Mouse (Mus musculus): ENCODE results near the gene Coro1c. TPM values are rescaled to one million over a fixed set of nuclear protein-coding genes. Genes with fewer than 3 reads are reported as not detected.

The Coro1c gene
- polyA plus RNA-seq, 1 experiment from 2014 or later = 129 TPM

DNA sequence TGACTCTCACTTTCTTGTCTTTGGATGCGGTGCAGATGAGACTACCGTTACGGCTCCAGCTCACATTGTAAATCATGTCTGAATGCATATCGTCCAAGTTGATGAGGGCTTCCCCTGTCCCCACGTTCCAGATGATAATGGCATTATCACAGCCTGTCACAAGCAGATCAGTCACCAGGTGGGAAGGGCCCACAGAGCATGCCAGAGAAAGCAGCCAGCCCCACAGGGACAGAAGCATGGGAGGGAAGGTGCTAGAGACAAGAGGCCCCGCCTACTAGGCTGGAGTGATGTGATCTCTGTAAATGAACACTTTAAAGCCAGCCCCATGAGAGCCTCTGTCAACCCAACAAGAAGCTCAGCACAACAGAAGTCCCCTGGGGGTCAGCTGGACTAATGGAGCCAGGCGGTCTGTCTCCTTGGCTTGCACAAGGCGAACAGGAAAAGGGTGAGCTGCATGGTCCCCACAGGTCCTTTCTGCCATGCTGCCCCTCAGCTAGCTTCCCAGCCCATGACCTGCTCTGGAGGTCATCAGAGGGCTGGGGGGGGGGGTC is 57.8 kb downstream of the Coro1c start:
- Histone ChIP-seq H3K27ac (no peak overlapping the region), H3K4me3 (replicated peaks) (no peak overlapping the region), H3K9me3 (no peaks in the 10 kb centered on the region), H3K36me3 (peaks cover 35% of the 10 kb centered on the region), H3K4me1 (peaks cover 6% of the 10 kb centered on the region; the same call in 1 of the 2 replicates), H3K4me2 (no peak overlapping the region), H3K9ac (no peak overlapping the region), H3K27me3 (replicated peaks) (no peaks in the 10 kb centered on the region)
- WGBS = 84% methylated on average over 8 of the region's 8 CpGs
- no peak for ATAC-seq (ENCODE audit: insufficient read depth, low FRiP score, low read depth)

DNA sequence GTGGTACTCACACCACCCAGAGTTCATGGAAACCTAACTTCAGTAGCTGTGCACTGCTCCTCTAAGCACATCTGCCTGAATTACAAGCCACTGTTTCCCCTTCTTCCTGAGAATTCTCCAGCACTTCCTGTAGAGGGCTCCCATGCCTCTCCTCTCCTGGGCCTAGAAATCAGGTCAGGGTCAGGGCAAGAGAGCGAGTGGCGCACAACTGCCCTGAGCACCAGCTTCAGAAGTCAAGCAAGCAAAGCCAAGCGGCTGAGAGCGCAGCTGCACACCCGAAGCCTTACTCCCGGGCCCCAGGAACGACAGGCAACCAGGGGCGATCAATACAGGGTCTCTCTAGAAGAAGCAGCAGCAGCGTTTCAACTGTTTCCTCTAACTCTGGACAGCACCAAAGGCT is 60.9 kb downstream of the Coro1c start:
- no peaks in the 10 kb centered on the region for H3K27me3 ChIP-seq (replicated peaks)
- WGBS = 89% methylated on average over 9 of the region's 9 CpGs
- H3K4me1 ChIP-seq = peaks cover 9% of the 10 kb centered on the region; the same call in 1 of the 2 replicates
- no peak overlapping the region for H3K27ac ChIP-seq
- peaks cover 56% of the 10 kb centered on the region for H3K36me3 ChIP-seq
- no peaks in the 10 kb centered on the region for H3K9me3 ChIP-seq
- no peak for ATAC-seq (ENCODE audit: insufficient read depth, low FRiP score, low read depth)
- no peak overlapping the region for H3K4me2 ChIP-seq
- no peak overlapping the region for H3K9ac ChIP-seq
- no peak overlapping the region for H3K4me3 ChIP-seq (replicated peaks)

DNA sequence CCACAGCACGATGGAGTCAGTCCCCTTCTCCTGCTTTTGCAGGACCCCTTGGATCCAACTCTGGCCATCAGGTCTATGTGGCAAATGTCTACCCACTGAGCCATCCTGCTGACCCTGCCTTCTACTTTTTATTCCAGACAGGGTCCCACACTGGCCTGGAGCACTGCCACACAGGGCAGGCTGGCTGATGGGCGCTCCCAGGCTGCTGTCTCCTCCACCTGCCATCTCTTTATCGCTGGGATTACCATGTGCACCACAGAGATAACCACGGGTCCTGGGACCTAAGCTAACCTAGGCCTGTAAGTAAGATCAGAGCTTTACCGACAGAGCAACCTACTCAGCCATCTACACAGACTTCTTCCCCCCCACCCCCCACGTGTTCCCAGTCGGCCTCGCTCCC is 61.9 kb downstream of the Coro1c start:
- Histone ChIP-seq H3K27me3 (replicated peaks) (no peaks in the 10 kb centered on the region), H3K4me3 (replicated peaks) (no peak overlapping the region), H3K36me3 (peaks cover 61% of the 10 kb centered on the region), H3K4me2 (no peak overlapping the region), H3K9ac (no peak overlapping the region), H3K27ac (no peak overlapping the region), H3K9me3 (no peaks in the 10 kb centered on the region), H3K4me1 (peaks cover 10% of the 10 kb centered on the region; the same call in 1 of the 2 replicates)
- peak; percentile 74; the same call in 1 of the 2 replicates for ATAC-seq (ENCODE audit: insufficient read depth, low FRiP score, low read depth)
- WGBS = 87% methylated on average over 8 of the region's 8 CpGs

DNA sequence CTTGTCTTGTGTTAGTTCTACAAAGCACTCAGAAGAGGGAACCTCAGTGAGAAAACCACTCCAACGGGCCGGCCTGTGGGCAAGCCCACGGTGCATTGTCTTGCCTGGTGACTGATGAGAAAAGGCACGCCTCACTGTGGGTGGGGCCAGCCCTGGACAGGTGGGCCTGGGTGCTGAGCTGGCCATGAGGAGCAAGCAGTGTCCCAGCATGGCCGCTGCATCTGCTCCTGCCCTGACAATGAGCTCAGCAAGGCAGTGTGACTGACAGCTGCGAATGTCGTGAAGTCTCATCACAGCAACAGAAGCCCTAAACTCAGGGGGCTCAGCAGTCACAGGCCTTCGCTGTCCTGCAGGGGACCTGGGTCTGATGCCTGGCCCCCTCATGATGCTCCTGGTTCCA is 62.9 kb downstream of the Coro1c start:
- Histone ChIP-seq H3K4me3 (replicated peaks) (no peak overlapping the region), H3K27ac (no peak overlapping the region), H3K4me1 (peaks cover 12% of the 10 kb centered on the region; the same call in 1 of the 2 replicates), H3K27me3 (replicated peaks) (no peaks in the 10 kb centered on the region), H3K9ac (no peak overlapping the region), H3K9me3 (no peaks in the 10 kb centered on the region), H3K4me2 (no peak overlapping the region), H3K36me3 (peaks cover 61% of the 10 kb centered on the region)
- WGBS = 79% methylated on average over 8 of the region's 8 CpGs
- ATAC-seq (ENCODE audit: insufficient read depth, low FRiP score, low read depth) = no peak

DNA sequence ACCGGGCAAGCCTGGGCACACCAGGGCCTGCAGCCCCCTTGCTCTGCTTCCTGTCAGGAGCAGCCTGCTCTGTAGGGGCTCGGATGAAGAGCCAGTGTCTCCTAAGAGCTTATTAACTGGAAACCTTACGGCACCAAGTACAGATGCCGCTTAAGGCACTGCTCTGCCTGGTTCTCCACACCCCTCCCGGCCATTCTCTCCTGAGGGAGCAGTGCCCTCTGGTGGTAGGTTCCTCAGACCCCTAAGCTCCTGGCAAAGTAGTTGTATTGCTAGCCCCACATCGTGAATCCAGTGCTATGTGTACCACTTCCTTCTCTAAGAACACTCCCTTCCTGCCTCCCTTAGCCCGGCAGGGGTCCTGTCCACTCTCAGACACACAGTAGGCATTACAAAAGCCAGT is 63.8 kb downstream of the Coro1c start:
- H3K27ac ChIP-seq = peak overlapping the region; percentile 80

DNA sequence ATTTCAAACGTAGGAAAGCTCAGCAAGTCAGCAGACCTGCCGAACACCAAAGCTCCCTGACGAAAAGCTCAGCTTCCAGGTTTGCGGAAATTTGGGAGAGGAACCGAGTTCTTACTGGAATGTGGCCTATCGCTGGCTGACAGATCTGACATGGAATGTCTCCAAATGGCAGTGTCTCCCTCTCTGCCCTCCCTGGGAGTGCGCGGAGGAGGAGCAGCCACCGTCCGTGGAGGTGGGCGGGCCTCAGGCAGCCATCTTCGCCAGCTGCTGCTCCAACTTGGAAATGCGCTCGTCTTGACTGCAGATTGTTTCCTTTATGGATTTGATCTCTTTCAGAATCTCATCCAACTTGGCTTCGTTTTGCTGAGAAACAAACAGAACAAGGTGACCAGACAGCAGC is 64.5 kb downstream of the Coro1c start:
- no peak for ATAC-seq (ENCODE audit: insufficient read depth, low FRiP score, low read depth)
- H3K4me3 ChIP-seq (replicated peaks) = no peak overlapping the region
- H3K27ac ChIP-seq = peak overlapping the region; percentile 80
- no peak overlapping the region for H3K4me2 ChIP-seq
- H3K27me3 ChIP-seq (replicated peaks) = no peaks in the 10 kb centered on the region
- H3K36me3 ChIP-seq = peaks cover 51% of the 10 kb centered on the region
- no peaks in the 10 kb centered on the region for H3K9me3 ChIP-seq
- H3K4me1 ChIP-seq = peaks cover 12% of the 10 kb centered on the region; the same call in 1 of the 2 replicates
- no peak overlapping the region for H3K9ac ChIP-seq
- WGBS = 61% methylated on average over 15 of the region's 15 CpGs

More for the DNA sequence above, 63.8 kb downstream of the Coro1c start:
- Histone ChIP-seq H3K9me3 (no peaks in the 10 kb centered on the region), H3K9ac (no peak overlapping the region), H3K4me2 (no peak overlapping the region), H3K36me3 (peaks cover 57% of the 10 kb centered on the region), H3K4me1 (peaks cover 12% of the 10 kb centered on the region; the same call in 1 of the 2 replicates), H3K4me3 (replicated peaks) (no peak overlapping the region), H3K27me3 (replicated peaks) (no peaks in the 10 kb centered on the region)
- 50% methylated on average over 7 of the region's 7 CpGs for WGBS
- 0 out of 2 replicates have a peak, but pooled peaks have one; percentile 57 for ATAC-seq (ENCODE audit: insufficient read depth, low FRiP score, low read depth)

DNA sequence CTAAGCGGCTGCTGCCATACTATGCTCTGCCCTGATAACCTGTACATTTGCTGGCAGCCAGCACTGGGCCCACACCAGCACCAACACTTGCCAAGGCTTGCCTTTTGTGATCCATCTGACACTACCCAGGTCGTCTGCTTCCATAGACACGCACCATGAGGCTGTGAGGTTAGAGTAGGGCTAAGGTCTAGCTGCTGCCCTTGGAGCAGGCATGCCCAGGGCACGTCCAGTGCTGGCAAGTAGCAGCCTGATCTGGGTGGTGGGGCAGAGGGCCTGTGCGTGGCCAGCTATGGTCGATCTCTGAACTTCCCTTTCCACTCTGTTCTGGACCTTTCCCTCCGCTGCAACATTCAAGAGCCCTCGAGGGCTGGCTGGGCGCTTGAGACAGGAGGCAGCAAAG is 65.7 kb downstream of the Coro1c start:
- Histone ChIP-seq H3K27me3 (replicated peaks) (no peaks in the 10 kb centered on the region), H3K9me3 (no peaks in the 10 kb centered on the region), H3K4me3 (replicated peaks) (no peak overlapping the region), H3K36me3 (peaks cover 47% of the 10 kb centered on the region), H3K9ac (no peak overlapping the region), H3K4me2 (no peak overlapping the region), H3K27ac (no peak overlapping the region), H3K4me1 (peaks cover 12% of the 10 kb centered on the region; the same call in 1 of the 2 replicates)
- no peak for ATAC-seq (ENCODE audit: insufficient read depth, low FRiP score, low read depth)
- WGBS = 89% methylated on average over 9 of the region's 9 CpGs

DNA sequence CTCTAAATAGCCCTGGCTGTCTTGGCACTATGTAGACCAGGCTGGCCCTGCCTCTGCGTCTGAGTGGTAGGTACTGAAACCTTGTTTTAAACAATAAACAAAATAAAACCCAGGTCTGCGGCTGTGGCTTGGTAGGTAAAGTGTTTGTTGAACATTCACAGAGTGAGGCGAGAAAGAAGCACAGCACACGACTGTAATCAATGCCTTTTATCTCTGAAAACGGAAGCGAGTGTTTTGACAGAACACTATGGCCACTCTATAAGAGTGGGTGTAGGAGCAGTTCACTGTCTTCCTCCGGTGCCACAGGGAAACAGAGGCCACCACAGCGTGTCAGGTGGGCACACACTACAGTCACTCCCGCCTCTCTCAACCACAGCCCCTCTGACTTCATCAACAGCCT is 66.3 kb downstream of the Coro1c start:
- no peak overlapping the region for H3K4me3 ChIP-seq (replicated peaks)
- H3K4me1 ChIP-seq = peaks cover 12% of the 10 kb centered on the region; the same call in 1 of the 2 replicates
- peaks cover 45% of the 10 kb centered on the region for H3K36me3 ChIP-seq
- H3K4me2 ChIP-seq = no peak overlapping the region
- H3K27ac ChIP-seq = no peak overlapping the region
- no peak for ATAC-seq (ENCODE audit: insufficient read depth, low FRiP score, low read depth)
- H3K9me3 ChIP-seq = no peaks in the 10 kb centered on the region
- 77% methylated on average over 9 of the region's 9 CpGs for WGBS
- no peak overlapping the region for H3K9ac ChIP-seq
- no peaks in the 10 kb centered on the region for H3K27me3 ChIP-seq (replicated peaks)

DNA sequence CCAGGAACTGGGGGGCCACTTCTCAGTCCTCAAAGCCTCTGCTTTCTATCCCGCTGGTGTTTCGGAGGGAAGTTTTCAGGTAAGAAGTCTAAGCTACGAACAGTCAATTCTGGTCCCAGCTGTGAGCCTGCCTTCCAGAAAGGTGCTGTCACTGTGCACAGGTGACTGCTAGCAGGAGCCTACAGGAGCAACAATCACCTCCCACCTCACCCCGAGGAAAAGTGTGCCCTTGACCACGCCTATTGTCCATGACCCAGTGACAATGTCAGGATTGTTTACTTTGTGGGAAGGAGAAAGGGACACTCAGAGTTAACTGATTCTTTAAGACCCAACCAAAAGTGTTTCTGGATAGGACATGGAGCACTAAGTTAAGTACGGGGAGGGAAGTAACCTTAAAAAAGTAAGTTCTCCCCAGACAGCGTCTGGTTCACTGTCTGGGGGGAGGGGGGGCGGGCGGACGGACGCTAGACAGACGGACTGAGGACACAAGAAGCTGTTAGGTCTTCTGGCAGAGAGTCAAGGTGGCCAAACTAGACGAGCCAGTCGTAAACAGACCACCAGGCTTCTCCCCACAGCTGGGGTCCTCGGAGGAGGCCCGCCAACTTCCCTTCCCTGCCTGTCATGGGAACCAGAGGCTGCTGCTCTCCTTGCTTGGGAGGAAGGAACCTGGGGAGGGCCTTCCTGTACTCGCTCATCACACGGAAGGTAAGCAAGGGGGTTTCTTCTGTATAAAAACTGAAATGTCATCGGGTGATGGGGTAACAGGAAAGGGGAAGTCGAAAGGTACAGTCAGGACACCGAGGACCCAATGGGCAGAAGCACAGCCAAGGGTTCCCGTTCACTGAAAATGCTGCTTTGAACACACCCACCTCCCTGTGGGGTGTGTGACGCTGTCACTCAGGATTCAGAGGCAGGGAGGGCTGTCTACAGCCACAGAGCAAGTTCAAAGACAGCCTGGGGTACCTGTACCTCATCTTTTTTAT is 67.0 kb downstream of the Coro1c start:
- Histone ChIP-seq H3K36me3 (peaks cover 39% of the 10 kb centered on the region), H3K9ac (no peak overlapping the region)

DNA sequence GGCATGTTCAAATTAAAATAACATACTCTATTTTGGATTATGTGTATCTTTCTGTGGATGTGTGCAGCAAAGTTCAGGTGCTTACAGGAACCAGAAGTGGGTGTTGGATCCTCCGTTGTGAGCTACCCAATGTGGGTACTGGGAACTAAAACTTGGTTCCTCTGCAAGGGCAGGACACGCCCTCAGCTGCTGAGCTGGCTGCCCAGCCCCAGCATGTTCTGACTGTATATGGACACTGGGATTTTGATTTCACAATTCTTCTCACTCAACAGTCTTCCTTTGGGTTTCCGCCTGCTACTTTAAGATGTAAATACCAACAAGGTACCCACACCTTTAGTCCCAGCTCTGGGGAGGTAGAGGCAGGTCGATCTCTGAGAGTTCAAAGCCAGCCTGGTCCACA is 68.1 kb downstream of the Coro1c start:
- H3K36me3 ChIP-seq = peaks cover 28% of the 10 kb centered on the region
- H3K27me3 ChIP-seq (replicated peaks) = no peaks in the 10 kb centered on the region
- no peak overlapping the region for H3K9ac ChIP-seq
- no peaks in the 10 kb centered on the region for H3K9me3 ChIP-seq
- 91% methylated on average over 4 of the region's 4 CpGs for WGBS
- no peak overlapping the region for H3K4me2 ChIP-seq
- H3K27ac ChIP-seq = no peak overlapping the region
- H3K4me3 ChIP-seq (replicated peaks) = no peak overlapping the region
- H3K4me1 ChIP-seq = peaks cover 12% of the 10 kb centered on the region; the same call in 1 of the 2 replicates
- no peak for ATAC-seq (ENCODE audit: insufficient read depth, low FRiP score, low read depth)

More for the DNA sequence above, 67.0 kb downstream of the Coro1c start:
- no peaks in the 10 kb centered on the region for H3K9me3 ChIP-seq
- no peaks in the 10 kb centered on the region for H3K27me3 ChIP-seq (replicated peaks)
- no peak overlapping the region for H3K4me2 ChIP-seq
- 59% methylated on average over 23 of the region's 23 CpGs for WGBS
- H3K27ac ChIP-seq = no peak overlapping the region; the same call in 1 of the 2 replicates
- no peak for ATAC-seq (ENCODE audit: insufficient read depth, low FRiP score, low read depth)
- H3K4me3 ChIP-seq (replicated peaks) = no peak overlapping the region
- H3K4me1 ChIP-seq = peaks cover 12% of the 10 kb centered on the region; the same call in 1 of the 2 replicates

DNA sequence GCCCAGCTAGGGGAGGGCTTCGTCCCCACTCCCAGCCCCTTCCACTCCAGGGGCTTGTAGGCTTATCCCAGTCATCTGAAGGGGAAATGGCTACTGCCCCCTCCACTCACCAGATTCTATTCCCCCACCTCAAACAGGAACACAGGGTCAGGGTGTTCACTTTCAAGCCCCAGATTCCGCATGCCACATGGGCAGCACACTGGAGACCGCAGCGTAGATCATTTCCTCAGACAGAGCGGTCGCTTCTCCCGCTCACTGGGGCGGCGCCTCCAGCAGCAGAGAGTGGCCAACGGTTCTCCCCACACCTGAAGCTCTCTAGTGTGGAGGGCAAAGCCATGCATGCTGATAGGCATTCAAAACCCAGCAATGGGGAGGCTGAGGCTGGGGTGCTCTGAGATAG is 71.6 kb downstream of the Coro1c start:
- 81% methylated on average over 10 of the region's 10 CpGs for WGBS
- H3K9me3 ChIP-seq = no peaks in the 10 kb centered on the region
- peaks cover 3% of the 10 kb centered on the region; the same call in 1 of the 2 replicates for H3K4me1 ChIP-seq
- 0 out of 2 replicates have a peak, but pooled peaks cover 8% of the 10 kb centered on the region for H3K36me3 ChIP-seq
- H3K27me3 ChIP-seq (replicated peaks) = no peaks in the 10 kb centered on the region
- H3K4me3 ChIP-seq (replicated peaks) = no peak overlapping the region
- H3K4me2 ChIP-seq = no peak overlapping the region
- H3K27ac ChIP-seq = no peak overlapping the region
- no peak overlapping the region for H3K9ac ChIP-seq
- no peak for ATAC-seq (ENCODE audit: insufficient read depth, low FRiP score, low read depth)
